Mouse (Mus musculus) gastrocnemius, adult 2 months (tissue): Measurements from ENCODE around the gene Nav2. TPM values are rescaled to one million over a fixed set of nuclear protein-coding genes. Genes with fewer than 3 reads are reported as not detected.

Experiments used
- DNase-seq: peaks from one replicate; pipeline ENCODE4 v3.0.0; 2022
- H3K27ac ChIP-seq: fragments of 200-600 bp; 2 replicates; pipeline ENCODE4 v1.8.1; 2022; ENCODE audit warnings: mild to moderate bottlenecking
- H3K4me3 ChIP-seq: fragments of 200-600 bp; 2 replicates; pipeline ENCODE4 v1.8.1; 2022; ENCODE audit warnings: mild to moderate bottlenecking, moderate library complexity
- CTCF ChIP-seq: fragments of 200-600 bp; IDR thresholded peaks from 2 replicates; pipeline ENCODE4 v1.8.1; 2022; ENCODE audit warnings: antibody characterized with exemption, mild to moderate bottlenecking, moderate library complexity
- intact Hi-C: fragments of 180-260 bp; cut with DNase I; formaldehyde crosslinking; loops from one replicate; pipeline ENCODE4 v1.15.1; 2025
- total RNA-seq, 2 experiments: library from RNA; stranded (reverse); gene quantifications; 2 replicates each; pipeline ENCODE4 v1.2.3; 2021

The Nav2 gene
- total RNA-seq, 2 experiments from 2014 or later: 18.5 to 36.0 TPM

- Histone ChIP-seq H3K27ac (peak overlapping the region; percentile 71), H3K4me3 (no peak overlapping the region)
- TF ChIP-seq CTCF: no peak
- DNase-seq: peak; percentile 30
- intact Hi-C loops: no loop called here
These were observed 301.0 kb downstream of the Nav2 start for GRCm38 (mm10) chr7:49209526-49209925.

- Histone ChIP-seq H3K27ac (peak overlapping the region; percentile 71; the same call in 1 of the 2 replicates), H3K4me3 (no peak overlapping the region)
- intact Hi-C loops: no loop called here
These were observed 302.2 kb downstream of the Nav2 start for GRCm38 (mm10) chr7:49210721-49211120.

GRCm38 (mm10) chr7:49213011-49213410, 304.5 kb downstream of the Nav2 start:
- peak overlapping the region; percentile 59 for H3K27ac ChIP-seq
- intact Hi-C loops: no loop called here
- H3K4me3 ChIP-seq: no peak overlapping the region
- no peak for TF ChIP-seq CTCF
- peak; percentile 53 for DNase-seq

More at GRCm38 (mm10) chr7:49210721-49211120, 302.2 kb downstream of the Nav2 start:
- DNase-seq: peak; percentile 24
- no peak for TF ChIP-seq CTCF

GRCm38 (mm10) chr7:49217786-49218185, 309.3 kb downstream of the Nav2 start:
- no peak for TF ChIP-seq CTCF
- H3K4me3 ChIP-seq: no peak overlapping the region
- no peak for DNase-seq
- intact Hi-C loops: no loop called here
- H3K27ac ChIP-seq: no peak overlapping the region

GRCm38 (mm10) chr7:49225741-49226140, 317.2 kb downstream of the Nav2 start:
- Histone ChIP-seq H3K4me3 (no peak overlapping the region), H3K27ac (no peak overlapping the region)
- TF ChIP-seq CTCF: no peak
- intact Hi-C loops: no loop called here
- DNase-seq: no peak

DNA sequence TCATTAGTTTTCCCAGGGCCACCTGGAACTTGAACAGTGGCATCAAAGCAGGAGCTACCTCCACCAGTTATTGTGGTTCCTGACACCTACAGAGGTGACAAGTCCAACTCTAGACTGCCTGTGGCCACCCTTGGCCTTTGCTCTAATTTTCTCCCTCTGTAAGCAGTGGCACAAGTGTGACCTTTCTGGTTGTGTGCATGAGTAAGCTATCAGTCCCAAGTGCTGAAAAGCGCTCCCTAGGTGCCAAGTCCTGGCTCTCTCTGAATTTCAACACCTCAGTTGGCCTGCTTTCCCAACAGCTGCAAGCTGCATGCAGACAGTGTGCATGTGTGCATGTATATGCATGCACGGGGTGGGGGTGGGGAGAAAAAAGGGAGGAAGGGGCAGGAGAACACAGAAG, 324.5 kb downstream of the Nav2 start:
- TF ChIP-seq CTCF: no peak
- intact Hi-C loops: no loop called here
- DNase-seq: peak; percentile 18
- no peak overlapping the region for H3K27ac ChIP-seq
- H3K4me3 ChIP-seq: no peak overlapping the region

DNA sequence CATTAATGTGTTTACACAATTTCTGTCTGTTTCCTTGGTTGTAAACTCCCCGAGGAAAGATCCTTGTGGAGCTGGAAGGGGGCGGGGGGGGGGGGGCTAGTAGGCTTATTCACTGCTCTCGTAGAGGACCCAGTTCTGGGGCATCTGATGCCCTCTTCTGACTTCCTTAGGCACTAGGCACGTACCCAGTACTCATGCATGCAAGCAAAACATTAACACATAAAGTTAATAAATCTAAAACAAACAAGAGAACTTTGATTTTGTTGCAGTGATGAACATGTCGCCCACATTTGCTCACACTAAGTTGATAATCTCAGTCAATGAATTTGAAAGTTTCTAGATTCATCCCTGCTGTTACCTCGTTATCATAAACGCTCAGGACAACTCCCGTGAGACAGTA, 325.8 kb downstream of the Nav2 start:
- TF ChIP-seq CTCF: no peak
- H3K4me3 ChIP-seq: no peak overlapping the region
- H3K27ac ChIP-seq: no peak overlapping the region
- intact Hi-C loops: no loop called here
- no peak for DNase-seq

GRCm38 (mm10) chr7:49235271-49235681, 326.8 kb downstream of the Nav2 start:
- no peak overlapping the region for H3K27ac ChIP-seq
- H3K4me3 ChIP-seq: no peak overlapping the region
- intact Hi-C loops: no loop called here
- no peak for DNase-seq
- TF ChIP-seq CTCF: no peak

- DNase-seq: no peak
- Histone ChIP-seq H3K4me3 (no peak overlapping the region), H3K27ac (no peak overlapping the region)
- no peak for TF ChIP-seq CTCF
- intact Hi-C loops: no loop called here
These were observed 327.3 kb downstream of the Nav2 start for GRCm38 (mm10) chr7:49235821-49236220.

DNA sequence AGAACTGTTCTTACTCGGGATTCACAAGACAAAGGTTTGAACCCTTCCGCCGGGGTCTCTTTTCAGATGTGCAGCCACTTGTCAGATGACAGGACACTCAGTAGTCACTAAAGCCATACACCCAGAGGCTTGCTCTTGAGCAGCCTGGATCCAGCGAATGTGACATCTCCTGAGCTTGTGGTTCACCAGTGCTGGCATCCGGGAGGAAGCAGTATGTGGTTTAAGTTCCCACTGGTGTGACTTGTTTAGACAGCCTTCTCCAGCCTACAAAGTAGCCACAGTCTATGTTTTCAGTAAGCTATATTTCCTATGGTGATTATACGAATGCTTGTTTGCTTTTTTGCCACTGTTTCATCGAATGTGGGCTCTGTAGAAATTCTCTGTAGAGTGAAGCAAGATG, 331.9 kb downstream of the Nav2 start:
- no peak for DNase-seq
- no peak overlapping the region for H3K27ac ChIP-seq
- no peak for TF ChIP-seq CTCF
- intact Hi-C loops: no loop called here
- no peak overlapping the region for H3K4me3 ChIP-seq

DNA sequence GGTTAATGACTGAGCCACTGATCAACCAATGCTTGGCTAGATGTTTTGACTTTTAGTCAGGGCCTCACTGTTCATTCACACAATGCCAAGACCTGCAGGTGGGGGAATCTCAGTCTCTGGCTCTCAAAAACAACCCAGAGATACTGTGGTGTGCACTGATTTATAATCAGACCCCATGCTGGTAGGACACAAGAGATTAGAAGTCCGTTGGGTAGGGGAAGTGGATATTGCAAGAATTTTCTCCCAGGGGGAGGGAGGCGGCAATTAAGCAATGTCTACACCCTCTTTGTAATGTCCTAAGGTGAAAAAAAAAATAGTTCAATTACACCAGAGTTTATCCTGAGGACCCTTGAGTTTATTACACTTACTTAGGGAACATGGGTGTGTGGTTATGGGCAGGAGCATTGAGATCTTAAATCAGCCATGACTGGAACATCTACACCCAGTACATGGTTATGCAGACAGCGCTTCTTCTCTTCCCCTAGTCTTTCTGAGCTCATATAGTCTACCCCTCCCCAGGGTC, 332.8 kb downstream of the Nav2 start:
- Histone ChIP-seq H3K4me3 (no peak overlapping the region), H3K27ac (no peak overlapping the region)
- TF ChIP-seq CTCF: no peak
- DNase-seq: no peak
- intact Hi-C loops: no loop called here

DNA sequence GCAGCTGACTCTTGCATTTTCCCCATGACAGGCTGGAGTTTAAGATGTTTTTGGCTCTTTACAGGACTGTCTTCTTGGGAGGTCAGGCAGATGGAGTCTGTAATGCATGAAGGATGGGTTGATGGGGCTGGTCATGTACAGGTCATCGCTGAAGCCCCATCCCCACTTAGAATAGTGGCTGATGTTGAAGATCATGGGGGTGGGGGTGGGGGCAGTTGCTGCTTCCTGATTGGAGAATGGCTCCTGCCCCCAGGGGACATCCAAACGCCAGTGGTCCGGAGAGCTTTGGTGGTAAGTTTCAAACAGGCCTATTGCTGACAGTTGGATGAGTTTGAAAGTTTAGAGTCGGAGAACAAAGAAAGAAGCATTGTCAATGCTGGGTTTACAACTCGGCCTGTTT, 333.7 kb downstream of the Nav2 start:
- TF ChIP-seq CTCF: no peak
- intact Hi-C loops: no loop called here
- H3K27ac ChIP-seq: no peak overlapping the region
- no peak for DNase-seq
- no peak overlapping the region for H3K4me3 ChIP-seq

- intact Hi-C loops: no loop called here
These were observed 334.6 kb downstream of the Nav2 start for GRCm38 (mm10) chr7:49243079-49243478.

DNA sequence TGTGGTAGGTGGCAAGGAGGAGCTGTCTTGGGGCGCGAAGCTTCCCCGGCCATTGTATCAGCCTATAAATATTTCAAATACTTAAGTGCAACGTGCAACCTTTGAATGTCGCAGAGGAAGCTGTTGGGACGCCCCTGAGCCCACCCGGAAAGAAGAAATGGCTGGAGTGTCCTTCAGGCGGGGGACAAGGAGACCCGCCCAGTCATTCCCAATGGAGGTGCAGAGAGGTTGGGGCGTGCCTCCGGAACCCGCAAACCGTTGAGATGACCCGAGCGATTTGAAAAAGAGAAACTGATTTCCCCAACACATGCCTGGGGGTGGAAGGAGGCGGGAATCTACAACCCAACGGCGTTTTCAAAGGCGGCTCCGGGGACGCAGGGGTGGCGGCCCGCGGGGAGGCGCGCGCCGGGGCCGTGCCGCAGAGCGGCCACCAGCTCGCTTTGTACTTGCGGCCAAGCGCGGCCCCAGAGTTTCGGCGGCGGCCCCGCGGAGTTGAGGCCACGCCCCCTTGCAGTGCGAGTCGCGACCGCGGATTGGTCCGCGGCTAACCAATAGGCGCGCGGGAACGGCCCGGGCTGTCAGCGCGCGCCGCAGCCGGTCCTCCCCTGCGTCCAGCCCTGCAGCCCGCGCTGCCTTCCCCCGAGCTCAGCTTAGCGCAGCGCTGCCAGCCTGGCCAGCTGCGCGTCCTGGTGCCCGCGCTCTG, 337.2 kb downstream of the Nav2 start:
- intact Hi-C loops: no loop called here

More at GRCm38 (mm10) chr7:49243079-49243478, 334.6 kb downstream of the Nav2 start:
- H3K4me3 ChIP-seq: no peak overlapping the region
- H3K27ac ChIP-seq: no peak overlapping the region
- TF ChIP-seq CTCF: no peak
- no peak for DNase-seq

More for the DNA sequence above, 337.2 kb downstream of the Nav2 start:
- DNase-seq: peak; percentile 97
- Histone ChIP-seq H3K27ac (peak overlapping the region; percentile 87), H3K4me3 (peak overlapping the region; percentile 73)
- peak; percentile 11; the same call in 1 of the 2 replicates for TF ChIP-seq CTCF
